Mouse (Mus musculus): ENCODE data around the gene Fxr2. TPM values are rescaled to one million over a fixed set of nuclear protein-coding genes. Genes with fewer than 3 reads are reported as not detected.
"Not testable (repeated sequence)": the region's sequence is repeated elsewhere in the genome, so short reads cannot be mapped to it uniquely, and the experiment has no call there.

The Fxr2 gene
- polyA plus RNA-seq, 1 experiment: 85.8 TPM

DNA sequence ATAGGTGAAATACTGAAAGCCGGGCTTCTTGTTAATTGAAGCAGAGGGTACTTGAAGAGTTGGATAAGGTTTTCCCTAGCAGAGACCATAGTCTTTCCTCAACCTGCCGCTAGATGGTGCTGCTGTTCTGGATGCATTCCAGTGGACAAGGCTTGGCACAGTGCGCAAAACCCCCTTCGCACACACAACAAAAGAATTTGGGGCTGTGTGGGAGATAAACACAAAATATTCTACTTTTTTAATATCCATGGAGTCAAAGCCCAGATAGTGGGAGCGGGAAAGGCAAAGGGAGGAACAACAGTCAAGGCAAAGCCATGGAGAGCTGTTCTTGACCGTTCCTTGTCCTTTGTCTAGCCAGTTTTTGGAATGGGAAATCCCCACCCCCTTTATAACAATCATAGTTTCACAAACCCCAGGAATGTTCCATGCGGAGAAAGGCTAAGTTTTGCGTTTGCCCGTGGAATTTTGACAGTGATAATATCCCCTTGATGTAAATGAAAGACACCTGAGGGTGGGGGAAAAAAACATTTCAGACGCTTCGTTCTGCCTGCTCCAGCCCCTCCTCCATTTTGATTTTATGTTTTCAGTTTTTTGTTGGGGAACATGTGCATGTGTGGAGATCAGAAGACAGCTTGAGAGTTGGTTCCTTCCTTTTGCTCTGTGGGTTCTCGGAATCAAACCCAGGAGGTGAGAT, 50.2 kb downstream of the Fxr2 start:
- no peak for DNase-seq (ENCODE audit: low spot score)

DNA sequence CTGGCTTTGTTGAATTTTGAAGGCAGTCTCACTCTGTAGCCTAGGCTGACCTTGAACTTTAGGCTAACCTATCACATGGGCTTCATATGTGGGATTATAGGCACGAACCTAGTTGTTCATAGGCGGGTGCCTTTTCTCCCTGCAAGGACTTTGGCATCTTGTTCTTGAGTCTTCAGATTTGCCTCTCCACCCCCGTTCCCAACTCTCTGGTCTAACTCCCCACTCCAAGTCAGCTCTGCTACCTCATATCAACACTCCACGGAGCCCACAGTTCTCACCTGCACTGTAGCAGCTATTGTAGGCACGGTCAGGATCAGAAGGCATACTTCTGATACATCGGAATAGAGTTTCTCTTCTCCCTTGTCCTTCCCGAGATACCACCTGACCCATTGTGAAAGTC, 50.8 kb downstream of the Fxr2 start:
- no peak for DNase-seq (ENCODE audit: low spot score)

DNA sequence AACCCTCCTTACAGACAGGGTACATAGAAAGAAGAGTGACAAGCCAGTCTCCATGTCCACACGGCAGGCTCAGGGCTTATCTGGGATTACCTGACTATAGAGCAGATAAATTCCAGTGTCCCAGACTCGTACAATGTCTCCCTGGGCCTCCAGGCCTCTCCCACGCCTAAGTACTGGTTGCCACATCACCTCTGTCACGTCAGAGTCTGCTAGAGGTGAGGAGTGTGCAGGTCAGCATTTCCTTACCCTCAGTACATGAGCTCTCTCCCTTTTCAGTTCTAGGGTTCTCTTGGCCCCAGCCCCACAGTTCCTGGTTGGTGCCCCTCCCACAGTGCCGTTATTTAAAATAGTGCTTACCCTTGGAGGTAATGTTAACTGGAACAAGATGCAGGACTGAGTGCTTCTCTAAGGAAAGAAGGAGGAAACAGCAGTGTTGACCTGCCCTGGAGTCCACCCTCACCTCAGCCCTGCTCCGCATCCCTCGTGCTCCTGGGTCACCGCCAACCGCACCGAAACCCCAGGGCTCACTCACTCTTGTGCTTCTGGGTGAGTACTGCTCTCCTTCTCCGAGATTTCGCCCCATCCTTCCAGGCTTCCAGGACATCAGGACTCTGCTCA, 51.4 kb downstream of the Fxr2 start:
- no peak for DNase-seq (ENCODE audit: low spot score)

DNA sequence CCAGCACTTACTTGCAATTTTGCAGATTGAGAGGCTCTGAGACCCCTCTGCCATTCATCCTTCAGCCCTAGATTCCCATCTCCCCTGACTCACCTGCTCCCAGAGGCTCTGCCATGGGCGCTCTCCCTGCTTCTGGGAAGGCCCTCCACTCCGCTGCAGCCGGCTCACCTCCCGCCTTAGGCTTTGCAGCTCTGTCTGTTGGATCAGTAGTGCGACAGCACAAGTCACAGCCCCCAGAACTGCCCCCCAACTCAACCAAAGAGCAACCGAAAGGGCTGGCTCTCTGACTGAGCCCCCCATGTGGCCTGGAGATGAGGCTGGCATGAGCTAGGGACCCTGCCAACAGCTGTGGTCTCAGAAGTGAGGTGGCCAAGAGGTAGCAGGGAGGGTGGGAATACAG, 52.1 kb downstream of the Fxr2 start:
- DNase-seq (ENCODE audit: low spot score): no peak

DNA sequence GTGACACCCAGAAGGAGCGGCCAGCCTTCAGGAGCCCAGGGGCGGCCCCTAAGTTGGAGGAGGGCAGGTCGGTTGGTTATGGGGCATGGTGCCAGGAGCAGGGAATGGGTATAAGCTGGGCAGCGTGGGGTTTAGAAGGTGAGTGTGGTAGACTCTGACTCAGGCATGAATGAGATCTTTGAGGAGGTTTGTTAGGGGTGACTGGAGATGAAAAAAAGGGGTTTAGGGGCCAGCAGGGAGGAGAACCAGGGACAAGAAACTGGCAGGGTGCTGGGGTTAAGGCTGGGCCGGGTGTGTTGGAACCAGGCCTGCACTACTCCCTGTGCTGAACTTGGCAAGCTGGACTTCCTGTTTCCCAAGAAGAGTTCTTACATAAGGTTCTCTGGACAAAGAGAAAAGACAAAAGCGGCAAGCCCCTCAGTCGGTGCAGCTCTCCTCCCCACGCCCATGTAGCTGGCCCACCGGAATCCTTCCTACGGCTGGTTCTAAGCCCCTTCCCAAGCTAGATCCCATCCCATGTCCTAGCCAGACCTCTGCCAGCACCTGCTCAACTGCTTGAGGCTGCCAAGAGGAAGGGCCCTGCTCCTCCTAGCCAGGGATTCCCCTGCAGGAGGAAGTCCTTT, 52.8 kb downstream of the Fxr2 start, which contains the start of gene Tnfsf13:
TSS of gene Tnfsf13 (minus strand) at position 259 of the 623 bp plus-strand sequence.
- peak; percentile 37 for DNase-seq (ENCODE audit: low spot score)

DNA sequence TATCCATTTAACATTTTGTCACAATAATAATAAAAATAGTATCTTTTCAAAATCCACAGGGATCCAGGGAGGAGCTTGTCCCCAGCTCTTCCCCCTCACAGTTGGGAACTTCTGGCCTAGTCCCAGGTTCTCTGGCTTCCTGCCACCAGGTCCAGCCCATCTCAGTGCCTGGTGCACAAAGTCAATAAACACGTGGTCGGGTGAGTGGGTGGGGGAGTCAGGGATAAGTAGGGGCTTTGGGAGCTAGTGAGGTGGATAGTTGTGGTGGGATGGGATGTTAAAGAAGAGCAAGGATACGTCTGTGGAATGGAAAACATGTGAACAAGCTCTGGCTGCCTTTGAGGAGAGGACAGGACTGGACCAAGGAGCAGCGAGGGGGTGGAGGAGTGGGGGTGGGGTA, 53.6 kb downstream of the Fxr2 start:
- no peak for DNase-seq (ENCODE audit: low spot score)

DNA sequence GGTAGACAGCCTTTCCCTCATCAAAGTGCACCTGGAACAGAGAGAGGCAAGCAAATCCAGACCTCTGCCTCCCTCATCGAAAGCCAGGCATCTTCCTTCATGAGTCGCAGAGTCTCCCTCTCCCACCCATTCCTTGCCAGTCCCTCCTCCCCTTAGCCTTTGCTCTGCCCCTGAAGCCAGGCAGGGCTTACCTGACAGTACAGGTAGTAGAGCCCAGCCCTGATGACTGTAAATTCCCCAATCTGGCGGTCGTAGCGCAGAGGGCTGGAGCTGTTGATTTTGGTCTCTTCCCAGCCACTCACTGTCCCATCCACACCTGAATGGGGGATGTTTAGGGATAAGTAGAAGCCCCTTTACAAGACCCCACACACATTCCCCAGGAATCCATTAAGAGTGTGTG, 54.3 kb downstream of the Fxr2 start:
- no peak for DNase-seq (ENCODE audit: low spot score)

DNA sequence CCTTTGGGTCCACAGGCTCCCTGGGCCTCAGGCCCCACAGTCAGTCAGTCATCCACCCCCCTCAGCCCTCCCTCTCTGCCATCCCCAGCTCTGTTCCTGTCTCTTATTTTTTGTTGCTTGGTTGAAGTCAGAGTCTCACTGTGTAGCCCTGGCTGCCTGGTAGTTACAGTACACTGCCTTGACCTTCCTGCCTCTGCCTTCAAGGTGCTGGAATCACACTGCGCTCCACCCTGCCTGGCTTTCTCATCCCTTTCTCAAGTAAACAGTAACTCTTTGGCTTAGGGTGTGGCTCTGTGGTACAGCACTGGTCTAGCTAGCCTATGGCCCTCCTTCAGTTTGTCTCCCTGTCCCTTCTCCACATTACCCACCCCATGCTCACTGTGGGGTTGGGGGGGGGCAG, 57.1 kb downstream of the Fxr2 start:
- DNase-seq (ENCODE audit: low spot score): no peak

DNA sequence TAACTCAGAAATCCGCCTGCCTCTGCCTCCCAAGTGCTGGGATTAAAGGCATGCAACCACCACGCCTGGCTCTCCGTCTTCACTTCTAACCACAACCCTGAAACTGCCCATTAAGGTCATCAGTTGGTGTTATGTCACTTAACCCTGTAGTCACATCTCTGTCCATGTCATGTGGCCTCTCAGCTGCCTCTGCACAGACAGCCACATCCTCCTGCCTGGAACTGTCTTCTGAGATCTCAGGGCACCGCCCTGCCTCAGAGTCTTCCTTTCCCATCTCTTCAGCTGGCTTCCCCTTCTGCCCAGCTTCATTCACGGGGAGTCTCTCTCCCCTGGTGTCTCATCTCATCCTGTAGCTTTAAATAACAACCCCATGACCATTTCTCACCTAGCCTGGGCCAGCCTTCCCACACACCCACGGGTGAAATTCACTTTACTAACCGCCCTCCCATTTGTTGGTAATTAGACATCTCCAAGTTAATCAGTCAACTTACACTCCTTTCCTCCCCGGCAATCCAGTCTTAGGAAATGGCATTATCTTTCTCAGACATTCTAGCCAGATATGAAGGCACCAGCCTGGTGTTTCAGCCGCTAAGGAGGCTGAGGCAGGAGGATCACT, 59.5 kb downstream of the Fxr2 start:
- DNase-seq (ENCODE audit: low spot score): no peak

DNA sequence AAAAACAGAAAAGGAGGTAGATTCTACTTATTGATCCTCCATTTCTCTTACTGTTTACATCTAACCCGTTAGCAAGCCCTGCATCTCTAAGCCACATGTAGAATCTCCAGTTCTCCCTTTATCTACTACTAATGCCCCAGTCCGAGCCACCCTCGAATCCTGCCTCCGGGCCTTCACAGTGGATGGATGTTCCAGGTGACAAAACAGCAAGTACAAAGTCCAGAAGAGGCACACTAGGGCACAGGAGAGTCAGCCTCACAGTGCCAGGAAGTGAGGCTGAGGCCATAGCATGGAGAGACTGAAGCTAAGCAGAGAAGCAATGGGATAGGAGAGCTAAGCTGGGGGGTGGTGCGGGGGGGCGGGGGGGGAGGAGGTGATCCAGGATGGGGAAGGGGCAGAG, 60.1 kb downstream of the Fxr2 start:
- no peak for DNase-seq (ENCODE audit: low spot score)

DNA sequence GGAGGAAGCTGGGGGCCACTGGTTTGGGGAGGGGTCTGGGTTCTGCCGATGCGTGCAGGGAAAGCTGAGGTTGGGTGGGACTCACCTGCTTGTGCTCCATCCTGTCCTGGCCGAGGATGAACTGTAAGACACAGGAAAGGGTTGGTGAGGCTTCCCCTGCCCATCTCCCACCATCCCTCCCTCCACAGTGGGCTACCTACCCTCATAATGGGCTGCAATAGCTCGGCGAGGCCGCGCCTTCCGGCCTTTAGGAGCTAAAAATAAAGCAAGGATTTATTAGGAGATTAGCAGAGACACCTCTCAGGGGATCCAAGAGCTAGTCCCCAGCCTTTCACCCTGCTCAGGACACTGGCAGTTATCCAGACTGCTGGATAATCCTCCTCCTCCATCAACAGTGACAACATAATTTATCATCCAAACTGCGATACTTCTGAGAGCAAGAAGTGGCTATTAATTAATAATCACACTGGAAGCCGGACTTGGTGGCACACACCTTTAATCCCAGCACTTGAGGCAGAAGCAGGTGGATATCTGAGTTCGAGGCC, 60.7 kb downstream of the Fxr2 start:
- no peak for DNase-seq (ENCODE audit: low spot score)

DNA sequence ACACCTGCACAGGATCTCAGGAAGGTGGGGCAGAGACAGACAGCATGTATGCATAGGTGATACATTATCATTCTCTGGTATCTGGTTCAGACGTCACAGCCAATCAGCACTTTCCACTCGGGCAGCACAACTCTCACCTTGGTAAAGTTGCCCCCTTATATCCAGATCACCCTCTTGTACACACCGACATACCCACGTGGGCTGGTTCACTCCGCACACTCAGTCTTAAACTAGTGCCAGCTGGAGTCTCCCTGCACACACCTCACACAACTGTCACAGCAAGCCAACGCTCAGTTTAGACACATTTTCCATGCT, 62.2 kb downstream of the Fxr2 start:
- DNase-seq (ENCODE audit: low spot score): no peak

DNA sequence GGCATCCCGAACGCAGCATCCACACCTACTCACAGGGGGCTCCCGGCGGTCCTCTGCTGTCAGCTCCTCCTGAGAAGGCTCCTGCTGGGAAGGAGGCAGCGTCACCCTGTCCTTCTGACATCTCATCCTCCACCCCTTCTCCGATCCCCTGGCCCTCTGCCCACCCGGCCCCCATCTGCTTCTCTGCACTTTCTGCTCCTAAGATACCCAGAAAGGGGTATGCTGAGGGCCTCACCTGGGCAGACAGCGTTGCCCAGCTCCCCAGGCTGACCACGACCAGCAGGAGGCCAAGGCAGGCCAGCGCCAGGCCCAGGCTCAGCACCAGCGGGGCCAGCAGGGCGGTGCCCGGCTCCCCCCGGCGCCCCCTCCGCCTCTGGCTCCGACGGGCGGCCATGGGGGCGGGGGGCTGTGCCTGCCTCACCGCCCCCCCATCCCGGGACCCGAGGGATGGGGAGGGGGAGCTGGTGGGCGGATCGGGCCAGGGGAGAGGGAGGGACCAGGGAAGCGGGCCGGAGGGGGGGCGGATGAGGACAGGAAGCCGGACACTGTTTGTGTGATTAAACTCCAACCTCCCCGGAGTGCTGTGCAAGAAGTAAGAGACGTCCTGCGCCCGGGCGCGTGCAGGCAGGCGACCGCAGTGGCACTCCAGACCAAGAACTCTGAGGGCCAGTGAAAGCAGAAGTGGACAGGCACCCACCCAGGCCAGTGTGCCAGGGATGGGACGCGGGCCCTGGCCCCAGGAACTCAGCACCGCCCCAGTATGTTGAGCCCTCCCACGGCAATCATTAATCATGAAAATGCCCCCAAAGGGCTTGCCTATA, 62.8 kb downstream of the Fxr2 start, which contains the start of the genes Tnfsf12 and Tnfsfm13:
TSS of gene Tnfsf12 (minus strand) at position 489 of the 821 bp plus-strand sequence.
TSS of gene Tnfsfm13 (minus strand) at position 738 of the 821 bp plus-strand sequence.
- DNase-seq (ENCODE audit: low spot score): peak; percentile 56

DNA sequence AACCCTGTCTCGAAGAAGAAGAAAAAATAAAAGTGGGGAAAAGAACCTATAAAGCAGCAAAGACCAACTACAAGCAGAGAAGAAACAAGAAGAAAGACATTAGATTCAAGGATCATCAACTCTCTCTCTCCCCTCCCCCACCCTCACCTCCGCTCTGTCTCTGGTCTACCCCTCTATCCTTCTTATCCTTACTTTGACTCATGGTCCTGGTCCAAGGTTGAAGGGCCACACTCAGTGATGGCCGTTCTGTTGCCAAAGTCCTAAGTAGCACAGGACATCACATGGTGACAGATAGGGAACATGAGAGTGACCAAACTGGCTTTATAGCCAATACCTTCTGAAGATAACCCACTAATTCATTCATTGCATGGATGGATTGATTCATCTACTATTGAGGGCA, 64.6 kb downstream of the Fxr2 start:
- no peak for DNase-seq (ENCODE audit: low spot score)

DNA sequence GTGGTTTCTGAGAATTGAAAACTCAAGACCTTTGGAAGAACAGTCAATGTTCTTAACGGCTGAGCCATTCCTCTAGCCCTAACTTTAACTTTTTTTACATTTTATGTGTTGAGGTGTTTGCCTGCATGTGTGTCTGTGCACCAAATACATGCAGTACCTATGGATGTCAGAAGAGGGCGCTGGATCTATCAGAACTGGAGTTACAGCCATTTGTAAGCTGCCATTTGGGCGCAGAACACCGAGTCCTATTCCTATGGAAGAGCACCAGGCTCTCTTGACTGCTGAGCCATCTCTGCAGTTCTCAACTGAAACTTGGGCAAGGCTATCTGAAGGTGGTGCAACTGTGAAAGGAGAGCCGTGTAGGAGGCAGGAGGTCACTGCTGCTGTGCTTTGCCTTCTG, 65.8 kb downstream of the Fxr2 start:
- DNase-seq (ENCODE audit: low spot score): no peak

DNA sequence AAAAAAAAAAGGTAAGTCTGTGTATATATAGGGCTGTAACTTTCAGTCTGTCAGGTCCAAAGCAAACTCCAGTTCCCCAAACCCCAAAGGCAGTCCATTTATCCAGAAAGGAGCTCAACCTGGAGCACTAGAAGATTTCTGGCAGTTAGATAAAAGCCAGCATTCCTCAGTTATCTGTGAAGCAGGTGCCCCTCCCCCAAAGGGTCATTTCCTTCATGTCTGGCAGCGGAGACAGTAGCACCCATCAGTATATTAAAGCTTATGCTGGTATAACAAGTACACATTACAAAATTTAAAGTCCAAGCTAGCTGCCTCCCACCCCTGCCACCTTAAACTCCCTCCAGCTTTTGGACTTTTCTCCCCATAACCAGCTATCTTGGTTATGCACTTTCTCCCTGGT, 66.8 kb downstream of the Fxr2 start:
- no peak for DNase-seq (ENCODE audit: low spot score)

DNA sequence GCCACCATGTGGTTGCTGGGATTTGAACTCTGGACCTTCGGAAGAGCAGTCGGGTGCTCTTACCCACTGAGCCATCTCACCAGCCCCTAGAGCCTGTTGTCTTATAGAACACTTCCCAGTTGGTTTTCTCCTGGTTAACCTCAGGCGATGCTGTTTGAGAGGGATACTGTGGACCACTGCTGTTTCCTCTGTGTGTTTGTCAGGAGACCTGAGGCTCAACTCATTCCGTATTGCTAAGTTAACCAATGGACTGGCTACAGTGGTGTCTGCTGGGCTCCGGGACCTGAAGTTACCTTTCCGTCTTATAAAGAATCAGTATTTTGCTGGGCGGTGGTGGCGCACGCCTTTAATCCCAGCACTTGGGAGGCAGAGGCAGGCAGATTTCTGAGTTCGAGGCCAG, 70.1 kb downstream of the Fxr2 start:
- not testable (repeated sequence) for DNase-seq (ENCODE audit: low spot score)
